Mouse (Mus musculus) thymus, adult 2 months (tissue): Measurements from ENCODE around the gene Gm21833. TPM values are rescaled to one million over a fixed set of nuclear protein-coding genes. Genes with fewer than 3 reads are reported as not detected.
"Not testable (repeated sequence)": the region's sequence is repeated elsewhere in the genome, so short reads cannot be mapped to it uniquely, and the experiment has no call there.

Experiments
- DNase-seq: peaks from one replicate; pipeline ENCODE4 v3.0.0; 2021
- H3K27ac ChIP-seq: fragments of 200-500 bp; 2 replicates; pipeline ENCODE4 v1.5.1; 2012; ENCODE audit warnings: low read length, control low read depth; ENCODE audit not compliant: control insufficient read depth, insufficient read depth
- H3K27me3 ChIP-seq: fragments of 200-500 bp; 2 replicates; pipeline ENCODE4 v1.6.1; 2012; ENCODE audit warnings: mild to moderate bottlenecking, low read length, moderate library complexity, mixed read lengths; ENCODE audit not compliant: control insufficient read depth, insufficient read depth
- H3K36me3 ChIP-seq: fragments of 200-500 bp; 2 replicates; pipeline ENCODE4 v1.6.1; 2012; ENCODE audit warnings: mild to moderate bottlenecking, low read length, moderate library complexity; ENCODE audit not compliant: control insufficient read depth, insufficient read depth
- H3K4me1 ChIP-seq: fragments of 200-500 bp; replicated peaks from 2 replicates; pipeline ENCODE4 v1.6.1; 2012; ENCODE audit warnings: low read length; ENCODE audit not compliant: control insufficient read depth, insufficient read depth
- H3K4me3 ChIP-seq: fragments of 200-500 bp; 2 replicates; pipeline ENCODE4 v1.5.1; 2012; ENCODE audit warnings: mild to moderate bottlenecking, low read length, control low read depth, moderate library complexity; ENCODE audit not compliant: control insufficient read depth, insufficient read depth
- CTCF ChIP-seq: fragments of 200-500 bp; IDR thresholded peaks from 2 replicates; pipeline ENCODE4 v1.5.1; 2012; ENCODE audit warnings: mild to moderate bottlenecking, control low read depth, low read length, moderate library complexity, borderline replicate concordance; ENCODE audit not compliant: control insufficient read depth, poor library complexity, insufficient read depth; ENCODE audit errors: extremely low read depth
- POLR2A ChIP-seq: fragments of 200-500 bp; IDR thresholded peaks from 2 replicates; pipeline ENCODE4 v1.6.1; 2012; ENCODE audit warnings: mild to moderate bottlenecking, low read length, control low read depth, moderate library complexity; ENCODE audit not compliant: control insufficient read depth, poor library complexity, insufficient read depth; ENCODE audit errors: extremely low read depth
- WGBS: fragments of 180-500 bp; shearing (Covaris S2); methylation state at CpG from one replicate; pipeline ENCODE4 v1.1.7; 2018; 5-methylcytosine and 5-hydroxymethylcytosine counted together
- polyA plus RNA-seq: library from polyadenylated mRNA; depleted of rRNA; stranded (reverse); fragments of >200 nt; gene quantifications from 2 replicates; pipeline ENCODE4 v1.2.3, GENCODE M21; 2012; rRNA removed

The Gm21833 gene
- not detected in 2 replicates for polyA plus RNA-seq

GRCm38 (mm10) chr16:82828082-82828481 lies at the start of gene Gm21833:
Gene Gm21833, plus strand, starts transcription at chr16:82828382.
- not testable (repeated sequence) for DNase-seq, H3K4me1 ChIP-seq, H3K27ac ChIP-seq, H3K27me3 ChIP-seq, H3K4me3 ChIP-seq, H3K36me3 ChIP-seq
- 85% methylated on average over 2 of the region's 2 CpGs for WGBS

DNA sequence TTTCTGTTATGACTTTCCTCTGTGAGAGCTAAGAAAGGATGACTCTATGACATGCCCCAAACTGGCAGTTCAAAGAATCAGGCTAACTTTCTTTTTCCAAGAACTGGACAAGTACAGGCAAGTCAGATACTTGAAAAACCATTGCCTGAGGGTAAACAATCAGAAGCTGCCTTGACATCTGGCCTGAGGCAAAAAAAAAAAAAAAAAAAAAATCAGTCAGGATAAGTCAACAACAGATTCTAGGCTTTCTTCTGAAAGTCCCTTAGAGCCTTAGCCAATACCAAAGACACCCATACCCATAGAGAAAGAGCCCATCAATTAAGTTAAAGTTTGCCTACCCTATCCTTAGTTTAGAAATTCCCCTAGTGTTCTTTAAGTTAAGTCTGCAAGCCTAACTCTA lies 38.7 kb upstream of the Gm21833 start:
- H3K36me3 ChIP-seq = no peaks in the 10 kb centered on the region
- no peaks in the 10 kb centered on the region for H3K27me3 ChIP-seq
- no peak for DNase-seq
- H3K4me1 ChIP-seq = no peaks in the 10 kb centered on the region
- TF ChIP-seq POLR2A = no peak
- TF ChIP-seq CTCF = no peak
- H3K4me3 ChIP-seq = no peak overlapping the region
- no peak overlapping the region for H3K27ac ChIP-seq

- WGBS = 90% methylated on average over 4 of the region's 4 CpGs
Observed at GRCm38 (mm10) chr16:82796489-82796888, 31.7 kb upstream of the Gm21833 start.

DNA sequence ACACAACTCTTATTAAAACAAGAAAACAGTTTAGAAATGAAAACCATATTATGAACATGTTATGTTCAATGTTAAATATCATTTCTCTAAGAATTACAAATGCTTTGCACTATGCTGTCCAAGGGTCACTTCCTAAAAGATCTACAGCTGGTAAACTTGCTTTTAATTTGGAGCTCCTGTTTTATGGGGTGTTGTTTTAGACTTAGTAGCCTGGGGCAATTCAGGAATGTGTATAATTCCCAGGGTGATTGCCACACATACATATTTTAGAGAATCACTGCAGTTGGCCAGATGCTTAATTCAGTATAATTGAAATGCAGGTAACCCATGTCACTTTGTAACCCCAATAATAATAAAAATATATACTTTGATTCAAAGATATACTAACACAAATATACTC lies 12.9 kb upstream of the Gm21833 start:
- TF ChIP-seq POLR2A (no peak), CTCF (no peak)
- no peaks in the 10 kb centered on the region for H3K36me3 ChIP-seq
- no peak overlapping the region for H3K4me3 ChIP-seq
- no peaks in the 10 kb centered on the region for H3K4me1 ChIP-seq
- H3K27me3 ChIP-seq = no peaks in the 10 kb centered on the region
- H3K27ac ChIP-seq = no peak overlapping the region
- DNase-seq = no peak

More at GRCm38 (mm10) chr16:82796489-82796888, 31.7 kb upstream of the Gm21833 start:
- no peak for DNase-seq
- Histone ChIP-seq H3K27me3 (no peaks in the 10 kb centered on the region), H3K36me3 (no peaks in the 10 kb centered on the region), H3K27ac (no peak overlapping the region), H3K4me1 (no peaks in the 10 kb centered on the region), H3K4me3 (no peak overlapping the region)
- TF ChIP-seq CTCF (no peak), POLR2A (no peak)

- TF ChIP-seq CTCF (no peak), POLR2A (no peak)
- Histone ChIP-seq H3K4me3 (no peak overlapping the region), H3K27ac (no peak overlapping the region), H3K36me3 (no peaks in the 10 kb centered on the region), H3K27me3 (no peaks in the 10 kb centered on the region), H3K4me1 (no peaks in the 10 kb centered on the region)
- no peak for DNase-seq
- WGBS = 81% methylated on average over 2 of the region's 2 CpGs
Observed at GRCm38 (mm10) chr16:82816615-82817014, 11.6 kb upstream of the Gm21833 start.

- WGBS = 80% methylated on average over 2 of the region's 2 CpGs
- TF ChIP-seq POLR2A (no peak), CTCF (no peak)
- no peak for DNase-seq
Observed at GRCm38 (mm10) chr16:82855752-82856151, 27.6 kb downstream of the Gm21833 start.

GRCm38 (mm10) chr16:82864590-82864989 lies 36.4 kb downstream of the Gm21833 start:
- Histone ChIP-seq H3K36me3 (no peaks in the 10 kb centered on the region), H3K27me3 (no peaks in the 10 kb centered on the region), H3K27ac (no peak overlapping the region), H3K4me1 (no peaks in the 10 kb centered on the region), H3K4me3 (no peak overlapping the region)
- WGBS = 92% methylated on average over 7 of the region's 7 CpGs
- TF ChIP-seq CTCF (no peak), POLR2A (no peak)
- DNase-seq = no peak

More at GRCm38 (mm10) chr16:82855752-82856151, 27.6 kb downstream of the Gm21833 start:
- no peaks in the 10 kb centered on the region for H3K27me3 ChIP-seq
- H3K36me3 ChIP-seq = no peaks in the 10 kb centered on the region
- no peak overlapping the region for H3K4me3 ChIP-seq
- no peaks in the 10 kb centered on the region for H3K4me1 ChIP-seq
- no peak overlapping the region for H3K27ac ChIP-seq
